Mouse (Mus musculus): ENCODE measurements around the gene Akr1b7. TPM values are rescaled to one million over a fixed set of nuclear protein-coding genes. Genes with fewer than 3 reads are reported as not detected.

Gene Akr1b7
- total RNA-seq, 2 experiments from 2014 or later = not detected

- no peak for DNase-seq (ENCODE audit: low spot score in 2 of 2)
- Histone ChIP-seq H3K4me3 (no peak overlapping the region), H3K27ac (no peak overlapping the region)
- no peak for TF ChIP-seq CTCF (conservative IDR thresholded peaks at IDR 0.05)
Measured at GRCm38 (mm10) chr6:34452963-34453770, 41.0 kb downstream of the Akr1b7 start.

- H3K4me3 ChIP-seq = no peak overlapping the region
- no peak for TF ChIP-seq CTCF (conservative IDR thresholded peaks at IDR 0.05)
- DNase-seq (ENCODE audit: low spot score in 2 of 2) = no peak
- no peak overlapping the region for H3K27ac ChIP-seq
Measured at GRCm38 (mm10) chr6:34459456-34459855, 47.3 kb downstream of the Akr1b7 start.

- Histone ChIP-seq H3K27ac (no peak overlapping the region), H3K4me3 (no peak overlapping the region)
- no peak for DNase-seq (ENCODE audit: low spot score in 2 of 2)
- no peak for TF ChIP-seq CTCF (conservative IDR thresholded peaks at IDR 0.05)
Measured at GRCm38 (mm10) chr6:34460651-34461050, 48.5 kb downstream of the Akr1b7 start.

GRCm38 (mm10) chr6:34463582-34463981 lies 51.4 kb downstream of the Akr1b7 start:
- TF ChIP-seq CTCF (conservative IDR thresholded peaks at IDR 0.05) = no peak
- DNase-seq (ENCODE audit: low spot score in 2 of 2) = no peak
- no peak overlapping the region for H3K27ac ChIP-seq
- no peak overlapping the region for H3K4me3 ChIP-seq

- H3K4me3 ChIP-seq = no peak overlapping the region
- DNase-seq (ENCODE audit: low spot score in 2 of 2) = no peak
- no peak for TF ChIP-seq CTCF (conservative IDR thresholded peaks at IDR 0.05)
- H3K27ac ChIP-seq = no peak overlapping the region
Measured at GRCm38 (mm10) chr6:34471434-34472110, 59.4 kb downstream of the Akr1b7 start.

Other genes with a start within 250 kb of the Akr1b7 start
- 10 to 100 TPM; 56.9 to 60.9 TPM for gene Slc35b4, start 235.2 kb upstream of the Akr1b7 start, total RNA-seq (2021)
- 10 to 100 TPM; 42.1 to 46.3 TPM for gene Akr1b3, start 94.9 kb upstream of the Akr1b7 start, total RNA-seq (2021)
- under 1 TPM; 0.44 to 0.82 TPM for gene Akr1b8, start 58.2 kb upstream of the Akr1b7 start, total RNA-seq (2021)
- 10 to 100 TPM; 26.7 to 26.9 TPM for gene Akr1b10, start 28.1 kb upstream of the Akr1b7 start, total RNA-seq (2021)
- 10 to 100 TPM; 69.8 to 70.9 TPM for gene Bpgm, start 63.9 kb downstream of the Akr1b7 start, total RNA-seq (2021)
- gene Cald1, start 186.2 kb downstream of the Akr1b7 start, total RNA-seq (2021) = 10 to 100 TPM; 32.9 to 38.8 TPM